Mouse (Mus musculus) kidney, adult 2 months (tissue): ENCODE results near the gene Pus3.

Experiments used
- CTCF ChIP-seq: fragments of 200-500 bp; conservative IDR thresholded peaks from 2 replicates; pipeline ENCODE4 v1.5.1; 2011; ENCODE audit warnings: low read depth, mild to moderate bottlenecking, control low read depth, low read length, moderate library complexity, mixed read lengths; ENCODE audit not compliant: insufficient read depth, insufficient read length
- POLR2A ChIP-seq: fragments of 200-500 bp; IDR thresholded peaks from one replicate; pipeline ENCODE4 v1.6.1; 2011; ENCODE audit warnings: low read depth, low read length, control low read depth

DNA sequence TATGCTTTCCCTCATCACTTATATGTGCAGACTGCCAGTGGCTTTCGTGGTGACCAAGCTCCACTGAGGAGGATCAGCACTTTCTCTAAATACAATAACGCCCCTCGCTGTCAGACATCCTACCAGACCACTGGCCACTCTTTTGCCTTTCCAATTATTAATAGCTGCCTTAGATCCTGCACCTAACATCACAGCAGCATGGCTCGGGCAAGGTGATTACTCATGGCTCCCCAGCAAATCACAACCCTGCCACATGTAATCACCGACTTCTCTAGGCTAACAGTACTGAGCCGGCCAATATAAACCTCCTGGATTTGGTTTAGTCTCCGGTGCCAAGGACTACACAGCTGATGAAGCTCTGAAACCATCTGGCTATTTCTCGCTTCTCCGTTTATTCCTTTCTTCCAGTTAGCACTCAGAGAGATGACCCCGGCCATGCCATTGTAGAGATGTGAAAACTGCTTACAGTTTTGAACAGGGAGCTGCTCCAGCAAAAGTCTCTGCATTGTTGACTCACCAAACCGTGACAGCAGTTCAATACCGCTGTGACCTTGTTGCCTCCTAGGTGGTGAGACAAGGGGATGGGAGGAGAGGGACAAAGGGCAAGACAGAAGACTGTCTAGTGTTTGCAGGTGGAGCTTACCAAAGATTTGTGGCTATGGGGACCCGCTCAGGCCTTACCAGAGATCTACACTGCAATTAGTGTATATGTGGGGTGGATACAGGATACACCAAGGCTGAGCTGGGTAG, 19.2 kb upstream of the Pus3 start:
- TF ChIP-seq CTCF (no peak), POLR2A (no peak)
